Mouse (Mus musculus): Measurements from ENCODE around the gene Fam214b.
A peak's percentile ranks its signal among the peaks of the same experiment; 100 is the strongest.

GRCm38 (mm10) chr4:43045659-43046302, at the start of gene Fam214b:
- TF ChIP-seq CTCF (IDR thresholded peaks at IDR 0.05; ENCODE audit: insufficient read depth, low read depth, low read length): no peak
- 0 out of 2 replicates have a peak, but pooled peaks have one; percentile 13 for TF ChIP-seq POLR2A (IDR thresholded peaks at IDR 0.05; ENCODE audit: insufficient read depth, low read depth, low read length)
